Mouse (Mus musculus): Measurements from ENCODE around the gene Celf5.

DNA sequence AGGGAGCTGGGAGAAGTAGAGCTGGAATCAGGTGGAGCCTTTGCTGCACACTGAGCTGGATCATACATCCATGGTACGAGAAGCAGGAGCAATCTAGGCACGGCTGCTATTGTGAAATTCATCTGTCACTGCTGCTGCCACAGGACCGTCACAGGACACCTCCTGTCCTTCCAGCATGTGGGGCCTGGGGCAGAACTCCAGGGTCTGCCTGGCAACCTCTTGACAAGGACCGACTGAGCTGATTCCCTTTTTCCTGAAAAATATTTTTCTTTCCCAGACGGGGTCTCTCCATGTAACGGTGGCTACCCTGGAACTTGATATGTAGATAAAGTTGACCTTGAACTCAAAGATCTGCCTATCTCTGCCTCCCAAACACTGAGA lies 31.2 kb downstream of the Celf5 start:
- TF ChIP-seq CTCF (IDR thresholded peaks at IDR 0.05; ENCODE audit: control insufficient read depth, insufficient read depth, insufficient read length): no peak
- no peak for TF ChIP-seq MYOG (IDR thresholded peaks at IDR 0.05; ENCODE audit: control insufficient read depth, extremely low read depth, insufficient read length)
